Mouse (Mus musculus) adrenal gland, postnatal 0 days (tissue): ENCODE data around the gene Vmn1r67. TPM values are rescaled to one million over a fixed set of nuclear protein-coding genes. Genes with fewer than 3 reads are reported as not detected.

Source experiments
- polyA plus RNA-seq: library from polyadenylated mRNA; unstranded; fragments of >200 nt; fragmentation: Nextera tagmentation; extraction: Ambion mirVana; gene quantifications from 2 replicates; pipeline ENCODE4 v1.2.1, GENCODE M21; 2015

Gene Vmn1r67
- not detected in 2 replicates for polyA plus RNA-seq

GRCm38 (mm10) chr7:10443031-10443430 is at the start of gene Vmn1r67:
Vmn1r67 (plus strand) TSS chr7:10443331.

GRCm38 (mm10) chr7:10494786-10495521 is 51.8 kb downstream of the Vmn1r67 start, which contains the start of gene Zik1:
Zik1 (minus strand) TSS chr7:10495394.

Other genes starting within 250 kb of the Vmn1r67 start
- gene Vmn1r66, start 165.3 kb upstream of the Vmn1r67 start, polyA plus RNA-seq, result not detected in 2 replicates
- 3.3 and 4.3 TPM in 2 replicates for gene Zik1, start 52.1 kb downstream of the Vmn1r67 start, polyA plus RNA-seq
- not detected in 2 replicates for gene Vmn1r68, start 115.2 kb downstream of the Vmn1r67 start, polyA plus RNA-seq
- not detected in 2 replicates for gene Vmn1r69, start 170.3 kb downstream of the Vmn1r67 start, polyA plus RNA-seq
- gene Vmn1r70, start 188.2 kb downstream of the Vmn1r67 start, polyA plus RNA-seq, result not detected in 2 replicates
- not detected in 2 replicates for gene Nlrp4b, start 244.5 kb downstream of the Vmn1r67 start, polyA plus RNA-seq